Mouse (Mus musculus) limb, embryonic 12.5 days (tissue): ENCODE measurements around the gene Ctdspl. TPM values are rescaled to one million over a fixed set of nuclear protein-coding genes. Genes with fewer than 3 reads are reported as not detected.

Source experiments
- microRNA-seq: library from miRNA; unstranded; fragments of <30 nt; microRNA quantifications from one replicate; pipeline ENCODE4, GENCODE M21; 2017
- polyA plus RNA-seq: library from polyadenylated mRNA; unstranded; fragments of >200 nt; fragmentation: Nextera tagmentation; extraction: Ambion mirVana; gene quantifications from 2 replicates; pipeline ENCODE4 v1.2.1, GENCODE M21; 2016

Gene Ctdspl
- polyA plus RNA-seq, 1 experiment from 2014 or later, result 19.2 TPM

Small RNA genes within 50 kb of the gene (microRNA-seq; reads per million reads assigned to microRNA genes)
- 13.2 reads per million, percentile 28 among the genes with 10 or more reads in this experiment for gene Mir26a-1

Other genes starting within 250 kb of the Ctdspl start
- gene Vill, start 126.3 kb downstream of the Ctdspl start, polyA plus RNA-seq, result 42.1 and 42.4 TPM in 2 replicates
- 25.1 and 27.8 TPM in 2 replicates for gene Plcd1, start 167.0 kb downstream of the Ctdspl start, polyA plus RNA-seq
- 2.0 and 2.3 TPM in 2 replicates for gene Dlec1, start 176.0 kb downstream of the Ctdspl start, polyA plus RNA-seq
- 1.5 TPM in 2 replicates for gene Acaa1b, start 230.6 kb downstream of the Ctdspl start, polyA plus RNA-seq
- not detected in 2 replicates for gene Gm47289, start 232.7 kb downstream of the Ctdspl start, polyA plus RNA-seq